Mouse (Mus musculus) heart, embryonic 12.5 days (tissue): Measurements from ENCODE around the gene Lrrd1. TPM values are rescaled to one million over a fixed set of nuclear protein-coding genes. Genes with fewer than 3 reads are reported as not detected.
"Not testable (repeated sequence)": the region's sequence is repeated elsewhere in the genome, so short reads cannot be mapped to it uniquely, and the experiment has no call there.

Experiments used
- ATAC-seq: fragments of 200-750 bp; cut with Nextera tagmentation; 2 replicates; pipeline ENCODE4 v1.8.0; 2017; ENCODE audit warnings: moderate TSS enrichment, moderate library complexity; ENCODE audit not compliant: insufficient number of reproducible peaks, low FRiP score
- H3K27ac ChIP-seq: fragments of 300-500 bp; sonication (generic); 2 replicates; pipeline ENCODE4 v1.5.1; 2016; ENCODE audit warnings: mild to moderate bottlenecking, moderate library complexity; ENCODE audit not compliant: poor library complexity, severe bottlenecking
- H3K27me3 ChIP-seq: fragments of 300-500 bp; sonication (generic); replicated peaks from 2 replicates; pipeline ENCODE4 v1.6.1; 2016; ENCODE audit warnings: mild to moderate bottlenecking, moderate library complexity
- H3K36me3 ChIP-seq: fragments of 300-500 bp; sonication (generic); 2 replicates; pipeline ENCODE4 v1.6.1; 2016; ENCODE audit warnings: mild to moderate bottlenecking, moderate library complexity
- H3K4me1 ChIP-seq: fragments of 300-500 bp; sonication (generic); replicated peaks from 2 replicates; pipeline ENCODE4 v1.6.1; 2016; ENCODE audit warnings: mild to moderate bottlenecking
- H3K4me2 ChIP-seq: fragments of 300-500 bp; sonication (generic); 2 replicates; pipeline ENCODE4 v1.6.1; 2016; ENCODE audit warnings: mild to moderate bottlenecking, moderate library complexity
- H3K4me3 ChIP-seq: fragments of 300-500 bp; sonication (generic); 2 replicates; pipeline ENCODE4 v1.5.1; 2016; ENCODE audit warnings: mild to moderate bottlenecking
- H3K9ac ChIP-seq: fragments of 300-500 bp; sonication (generic); 2 replicates; pipeline ENCODE4 v1.6.1; 2016; ENCODE audit warnings: mild to moderate bottlenecking, moderate library complexity
- H3K9me3 ChIP-seq: fragments of 300-500 bp; sonication (generic); replicated peaks from 2 replicates; pipeline ENCODE4 v1.6.1; 2016; ENCODE audit warnings: mild to moderate bottlenecking, moderate library complexity
- WGBS: fragments of 180-500 bp; shearing (Covaris S2); methylation state at CpG from one replicate; pipeline ENCODE4 v1.1.7; 2016; 5-methylcytosine and 5-hydroxymethylcytosine counted together
- polyA plus RNA-seq: library from polyadenylated mRNA; unstranded; fragments of >200 nt; fragmentation: Nextera tagmentation; extraction: Ambion mirVana; gene quantifications from 2 replicates; pipeline ENCODE4 v1.2.1, GENCODE M21; 2016

Lrrd1 gene
- polyA plus RNA-seq, 1 experiment from 2014 or later, result 0.13 TPM

GRCm38 (mm10) chr5:3870161-3870560 is 25.2 kb downstream of the Lrrd1 start:
- Histone ChIP-seq H3K36me3 (no peaks in the 10 kb centered on the region), H3K9me3 (no peaks in the 10 kb centered on the region), H3K9ac (no peak overlapping the region), H3K4me3 (no peak overlapping the region), H3K4me2 (no peak overlapping the region), H3K4me1 (0 out of 2 replicates have a peak, but pooled peaks cover 3% of the 10 kb centered on the region), H3K27me3 (no peaks in the 10 kb centered on the region), H3K27ac (no peak overlapping the region)
- ATAC-seq, result no peak
- 27% methylated on average over 4 of the region's 4 CpGs for WGBS

DNA sequence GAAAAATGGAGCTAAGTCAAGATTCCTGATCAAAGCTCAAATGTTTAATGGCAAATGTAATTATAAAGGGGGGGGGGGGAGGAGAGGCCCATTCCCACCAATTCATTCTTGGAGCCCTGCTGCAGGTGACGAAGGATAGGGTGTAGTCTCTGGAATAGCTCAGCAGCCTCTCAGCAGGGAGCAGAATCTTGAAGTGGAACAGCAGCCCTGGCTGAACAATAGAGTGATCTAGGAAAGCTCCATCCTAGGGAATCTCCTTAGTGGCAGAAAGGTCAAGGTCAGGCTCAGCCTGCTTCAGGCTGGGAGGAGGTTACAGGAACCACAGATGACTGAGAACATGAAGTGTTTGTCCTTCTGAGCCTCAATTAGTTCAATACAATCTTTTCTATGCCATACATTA is 27.4 kb downstream of the Lrrd1 start:
- Histone ChIP-seq H3K9me3 (no peaks in the 10 kb centered on the region), H3K36me3 (no peaks in the 10 kb centered on the region), H3K4me2 (no peak overlapping the region), H3K27ac (no peak overlapping the region), H3K4me3 (no peak overlapping the region), H3K9ac (no peak overlapping the region), H3K27me3 (no peaks in the 10 kb centered on the region), H3K4me1 (0 out of 2 replicates have a peak, but pooled peaks cover 3% of the 10 kb centered on the region)
- ATAC-seq, result no peak
- 50% methylated on average over 1 of the region's 1 CpGs for WGBS

GRCm38 (mm10) chr5:3873485-3873884 is 28.5 kb downstream of the Lrrd1 start:
- Histone ChIP-seq H3K27me3 (no peaks in the 10 kb centered on the region), H3K9ac (no peak overlapping the region), H3K4me1 (0 out of 2 replicates have a peak, but pooled peaks cover 3% of the 10 kb centered on the region), H3K27ac (no peak overlapping the region), H3K9me3 (no peaks in the 10 kb centered on the region), H3K4me3 (no peak overlapping the region), H3K36me3 (no peaks in the 10 kb centered on the region), H3K4me2 (no peak overlapping the region)
- WGBS, result 74% methylated on average over 3 of the region's 3 CpGs
- ATAC-seq, result no peak

- not testable (repeated sequence) for ATAC-seq, H3K27ac ChIP-seq, H3K4me1 ChIP-seq, H3K9me3 ChIP-seq, H3K27me3 ChIP-seq, H3K9ac ChIP-seq, H3K4me2 ChIP-seq, H3K36me3 ChIP-seq, H3K4me3 ChIP-seq
- 79% methylated on average over 7 of the region's 7 CpGs for WGBS
Observed at GRCm38 (mm10) chr5:3886862-3887261, 41.9 kb downstream of the Lrrd1 start.

DNA sequence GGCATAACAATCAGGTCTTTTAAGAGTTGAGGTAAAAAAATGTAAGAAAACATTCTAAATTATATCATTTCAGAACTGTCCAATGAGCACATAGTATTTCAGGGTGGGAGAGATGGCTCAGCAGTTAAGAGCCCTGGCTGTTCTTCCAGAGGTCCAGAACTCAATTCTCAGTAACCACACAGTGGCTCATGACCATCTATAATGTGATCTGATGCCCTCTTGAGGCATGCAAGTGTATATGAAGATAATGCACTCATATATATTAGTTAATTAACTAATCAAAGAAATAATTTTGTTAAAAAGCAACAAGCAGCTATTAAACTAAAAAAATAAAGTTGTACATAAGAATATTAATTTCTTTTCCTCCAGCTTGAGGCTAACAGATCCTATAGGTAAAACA is 44.2 kb downstream of the Lrrd1 start:
- Histone ChIP-seq H3K9ac (no peak overlapping the region), H3K4me1 (no peaks in the 10 kb centered on the region), H3K27me3 (no peaks in the 10 kb centered on the region), H3K4me2 (no peak overlapping the region), H3K9me3 (0 out of 2 replicates have a peak, but pooled peaks cover under 1% of the 10 kb centered on the region), H3K27ac (no peak overlapping the region), H3K36me3 (no peaks in the 10 kb centered on the region), H3K4me3 (no peak overlapping the region)
- no peak for ATAC-seq

DNA sequence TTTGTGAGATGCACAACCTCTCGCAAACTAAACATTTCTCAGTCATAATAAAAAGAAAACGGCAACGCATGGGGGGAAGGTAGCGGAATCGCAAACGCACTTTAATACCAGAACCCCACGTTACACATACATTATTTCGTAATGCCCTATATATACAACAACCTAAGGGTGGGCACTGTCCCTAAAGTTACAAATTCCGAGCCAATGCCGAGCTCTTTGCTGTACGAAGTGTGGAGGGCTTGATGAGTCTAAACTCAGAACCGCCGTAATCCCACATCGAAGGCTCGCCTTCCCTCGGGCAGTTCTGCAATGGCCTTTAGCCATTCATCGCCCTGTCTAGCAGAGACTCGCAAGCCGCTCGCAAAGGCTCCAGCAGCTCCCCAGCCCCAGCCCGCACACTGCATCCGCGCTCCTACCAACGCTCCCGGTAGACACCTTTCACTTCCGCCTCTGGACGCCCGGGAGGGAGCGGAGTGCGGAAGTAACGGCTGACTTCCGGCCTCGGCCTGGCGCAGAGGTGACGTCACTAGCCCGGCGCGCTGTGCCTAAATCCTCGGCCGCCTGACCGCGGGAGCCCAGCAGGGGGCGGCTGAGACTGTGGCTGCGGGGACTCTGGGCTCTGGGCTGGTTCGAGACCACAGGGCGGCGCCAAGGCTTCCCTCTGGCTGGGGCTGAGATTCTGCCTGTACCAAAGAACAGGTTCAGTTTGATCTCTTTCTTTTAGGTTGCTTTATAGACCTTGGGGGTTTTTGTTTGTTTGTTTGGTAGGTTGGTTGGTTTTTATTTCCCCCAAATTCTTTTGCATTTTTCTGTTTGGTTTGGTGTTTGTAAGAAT is 48.7 kb downstream of the Lrrd1 start, which contains the start of gene Mterf1a:
Gene Mterf1a (minus strand): TSS at position 475 of the 835 bp plus-strand sequence.
- H3K4me1 ChIP-seq, H3K9me3 ChIP-seq, H3K27me3 ChIP-seq, H3K27ac ChIP-seq, H3K36me3 ChIP-seq: not testable (repeated sequence)
- WGBS, result 2% methylated on average over 10 of the region's 47 CpGs
- H3K4me3 ChIP-seq, result peak within 1 kb of the TSS; percentile 56
- peak; percentile 99 for ATAC-seq
- H3K9ac ChIP-seq, result peak within 1 kb of the TSS; percentile 65
- H3K4me2 ChIP-seq, result peak within 1 kb of the TSS; percentile 64

DNA sequence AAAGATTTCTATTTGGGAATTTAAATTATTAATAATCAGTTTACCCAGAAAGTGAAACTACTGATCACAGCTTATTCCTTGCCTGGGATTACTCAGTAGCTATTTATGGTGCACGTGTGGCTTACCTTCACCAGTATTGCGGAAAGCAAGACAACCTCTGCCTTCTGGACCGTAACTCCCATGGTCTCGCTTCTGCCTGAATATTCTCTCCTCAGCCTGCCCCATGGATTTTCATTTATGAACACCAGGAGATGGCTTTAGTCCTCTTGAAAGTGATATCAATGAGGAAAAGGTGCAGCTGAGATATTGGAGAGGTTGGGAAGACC is 49.3 kb downstream of the Lrrd1 start:
- not testable (repeated sequence) for H3K36me3 ChIP-seq, H3K27ac ChIP-seq, ATAC-seq, H3K4me1 ChIP-seq, H3K4me2 ChIP-seq, H3K4me3 ChIP-seq, H3K9ac ChIP-seq, H3K9me3 ChIP-seq, H3K27me3 ChIP-seq
- WGBS, result 95% methylated on average over 4 of the region's 4 CpGs

DNA sequence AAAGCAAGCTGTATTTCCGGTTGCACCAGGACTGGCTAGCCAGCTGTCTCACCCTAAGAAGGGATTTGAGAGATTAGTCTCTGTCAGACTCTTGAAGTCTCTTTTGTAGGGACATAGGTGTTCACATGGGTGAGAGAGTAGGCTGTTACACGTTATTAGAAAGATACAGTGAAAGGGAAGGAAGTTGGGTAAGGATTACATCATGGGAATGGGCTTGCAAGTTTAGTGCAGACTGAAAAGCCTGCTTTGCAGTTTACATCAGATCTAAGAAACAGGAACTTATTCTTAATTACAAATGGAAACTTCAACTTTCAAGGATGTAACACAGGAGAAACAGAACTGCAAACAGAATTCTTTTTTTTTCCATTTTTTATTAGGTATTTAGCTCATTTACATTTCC is 60.5 kb downstream of the Lrrd1 start:
- Histone ChIP-seq H3K27me3 (no peaks in the 10 kb centered on the region), H3K4me2 (no peak overlapping the region)
- WGBS, result 57% methylated on average over 2 of the region's 2 CpGs

More for the DNA sequence above, 60.5 kb downstream of the Lrrd1 start:
- no peaks in the 10 kb centered on the region for H3K36me3 ChIP-seq
- H3K27ac ChIP-seq, result no peak overlapping the region
- no peaks in the 10 kb centered on the region for H3K9me3 ChIP-seq
- H3K4me1 ChIP-seq, result no peaks in the 10 kb centered on the region
- no peak for ATAC-seq
- H3K9ac ChIP-seq, result no peak overlapping the region
- H3K4me3 ChIP-seq, result no peak overlapping the region

Other genes with a start within 250 kb of the Lrrd1 start
- 12.9 and 16.9 TPM in 2 replicates for gene Pex1, start 249.1 kb upstream of the Lrrd1 start, polyA plus RNA-seq
- 9.6 TPM in 2 replicates for gene Rbm48, start 248.6 kb upstream of the Lrrd1 start, polyA plus RNA-seq
- gene Tmbim7, start 194.0 kb upstream of the Lrrd1 start, polyA plus RNA-seq, result not detected in 2 replicates
- 67.7 and 69.3 TPM in 2 replicates for gene Gatad1, start 188.0 kb upstream of the Lrrd1 start, polyA plus RNA-seq
- 11.0 and 12.5 TPM in 2 replicates for gene Ankib1, start 42.2 kb upstream of the Lrrd1 start, polyA plus RNA-seq
- 45.5 and 45.7 TPM in 2 replicates for gene Krit1, start 42.0 kb upstream of the Lrrd1 start, polyA plus RNA-seq
- 5.3 and 5.4 TPM in 2 replicates for gene Mterf1a, start 48.8 kb downstream of the Lrrd1 start, polyA plus RNA-seq
- 107 and 121 TPM in 2 replicates for gene Akap9, start 82.9 kb downstream of the Lrrd1 start, polyA plus RNA-seq